Mouse (Mus musculus) hindbrain, embryonic 14.5 days (tissue): ENCODE measurements around the gene Frmd5. TPM values are rescaled to one million over a fixed set of nuclear protein-coding genes. Genes with fewer than 3 reads are reported as not detected.
A peak's percentile ranks its signal among the peaks of the same experiment; 100 is the strongest.
"Not testable (repeated sequence)": the region's sequence is repeated elsewhere in the genome, so short reads cannot be mapped to it uniquely, and the experiment has no call there.

Experiments
- ATAC-seq: fragments of 200-750 bp; cut with Nextera tagmentation; 2 replicates; pipeline ENCODE4 v1.8.0; 2017; ENCODE audit warnings: moderate number of reproducible peaks, mild to moderate bottlenecking, moderate TSS enrichment, moderate library complexity; ENCODE audit not compliant: low FRiP score
- DNase-seq: peaks from one replicate; pipeline ENCODE4 v3.0.0-alpha.2; 2015; ENCODE audit warnings: low spot score
- H3K27ac ChIP-seq: fragments of 300-500 bp; sonication (generic); 2 replicates; pipeline ENCODE4 v1.5.1; 2014; ENCODE audit warnings: mild to moderate bottlenecking, moderate library complexity
- H3K27me3 ChIP-seq: fragments of 300-500 bp; sonication (generic); 2 replicates; pipeline ENCODE4 v1.6.1; 2014; ENCODE audit warnings: mild to moderate bottlenecking, low read length, mixed read lengths; ENCODE audit not compliant: control insufficient read depth, insufficient read depth
- H3K36me3 ChIP-seq: fragments of 300-500 bp; sonication (generic); replicated peaks from 2 replicates; pipeline ENCODE4 v1.6.1; 2014; ENCODE audit not compliant: control insufficient read depth, insufficient read depth
- H3K4me1 ChIP-seq: fragments of 300-500 bp; sonication (generic); replicated peaks from 2 replicates; pipeline ENCODE4 v1.6.1; 2014; ENCODE audit warnings: antibody characterized with exemption, low read length, mixed read lengths; ENCODE audit not compliant: control insufficient read depth, insufficient read depth
- H3K4me2 ChIP-seq: fragments of 300-500 bp; sonication (generic); replicated peaks from 2 replicates; pipeline ENCODE4 v1.6.1; 2014; ENCODE audit warnings: mild to moderate bottlenecking, moderate library complexity
- H3K4me3 ChIP-seq: fragments of 300-500 bp; sonication (generic); replicated peaks from 2 replicates; pipeline ENCODE4 v1.5.1; 2014; ENCODE audit warnings: mild to moderate bottlenecking, low read length
- H3K9ac ChIP-seq: fragments of 300-500 bp; sonication (generic); 2 replicates; pipeline ENCODE4 v1.6.1; 2014
- H3K9me3 ChIP-seq: fragments of 300-500 bp; sonication (generic); 2 replicates; pipeline ENCODE4 v1.6.1; 2016; ENCODE audit warnings: low read length; ENCODE audit not compliant: control insufficient read depth
- WGBS: fragments of 180-500 bp; shearing (Covaris S2); extraction: QIAGEN DNeasy Blood & Tissue Kit; methylation state at CpG from one replicate; pipeline ENCODE4 v1.1.7; 2014; 5-methylcytosine and 5-hydroxymethylcytosine counted together
- polyA plus RNA-seq: library from polyadenylated mRNA; unstranded; fragments of >200 nt; fragmentation: Nextera tagmentation; extraction: Ambion mirVana; gene quantifications from 2 replicates; pipeline ENCODE4 v1.2.1, GENCODE M21; 2014

The Frmd5 gene
- polyA plus RNA-seq, 1 experiment from 2014 or later = 30.0 TPM

- not testable (repeated sequence) for H3K4me2 ChIP-seq, H3K4me3 ChIP-seq, H3K27me3 ChIP-seq, DNase-seq, H3K36me3 ChIP-seq, ATAC-seq, H3K9ac ChIP-seq, H3K4me1 ChIP-seq, H3K9me3 ChIP-seq, H3K27ac ChIP-seq
- WGBS = 97% methylated on average over 4 of the region's 4 CpGs
Observed at GRCm38 (mm10) chr2:121518711-121519110, 288.2 kb downstream of the Frmd5 start.

GRCm38 (mm10) chr2:121518106-121518505 lies 288.8 kb downstream of the Frmd5 start:
- ATAC-seq (no peak), DNase-seq (no peak)
- Histone ChIP-seq H3K4me3 (no peak overlapping the region), H3K27ac (no peak overlapping the region), H3K9ac (no peak overlapping the region), H3K4me1 (no peaks in the 10 kb centered on the region), H3K36me3 (peaks cover 5% of the 10 kb centered on the region; the same call in 1 of the 2 replicates), H3K4me2 (no peak overlapping the region), H3K9me3 (no peaks in the 10 kb centered on the region), H3K27me3 (no peaks in the 10 kb centered on the region)
- 98% methylated on average over 5 of the region's 5 CpGs for WGBS

DNA sequence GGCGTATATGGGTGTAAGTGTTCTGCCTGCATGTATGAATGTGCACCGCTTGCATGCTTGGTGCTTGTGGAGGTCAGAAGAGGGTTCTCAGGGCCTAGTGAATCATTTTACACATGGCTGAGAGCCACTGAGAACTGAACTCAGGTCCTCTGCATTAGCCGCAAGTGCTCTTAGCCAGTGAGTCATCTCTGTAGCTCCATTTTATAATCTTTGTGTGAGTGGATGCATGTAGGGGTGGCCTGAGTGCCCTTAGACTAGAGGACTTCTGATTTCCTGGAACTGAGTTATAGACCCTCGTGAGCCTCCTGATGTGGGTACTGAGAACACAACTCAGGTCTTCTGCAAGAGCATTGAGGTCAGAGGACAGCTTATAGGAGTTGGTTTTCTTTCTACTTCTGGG lies 292.7 kb downstream of the Frmd5 start:
- ATAC-seq (no peak), DNase-seq (no peak)
- Histone ChIP-seq H3K4me1 (no peaks in the 10 kb centered on the region), H3K36me3 (peaks cover 10% of the 10 kb centered on the region), H3K27me3 (no peaks in the 10 kb centered on the region), H3K9ac (no peak overlapping the region), H3K9me3 (no peaks in the 10 kb centered on the region), H3K27ac (no peak overlapping the region), H3K4me3 (no peak overlapping the region), H3K4me2 (no peak overlapping the region)
- WGBS = 97% methylated on average over 4 of the region's 4 CpGs

- not testable (repeated sequence) for ATAC-seq, H3K4me3 ChIP-seq, H3K4me2 ChIP-seq, H3K27me3 ChIP-seq, H3K36me3 ChIP-seq, H3K4me1 ChIP-seq, H3K27ac ChIP-seq, H3K9ac ChIP-seq, H3K9me3 ChIP-seq, DNase-seq
- WGBS = 91% methylated on average over 4 of the region's 5 CpGs
Observed at GRCm38 (mm10) chr2:121512991-121513765, 293.7 kb downstream of the Frmd5 start.

DNA sequence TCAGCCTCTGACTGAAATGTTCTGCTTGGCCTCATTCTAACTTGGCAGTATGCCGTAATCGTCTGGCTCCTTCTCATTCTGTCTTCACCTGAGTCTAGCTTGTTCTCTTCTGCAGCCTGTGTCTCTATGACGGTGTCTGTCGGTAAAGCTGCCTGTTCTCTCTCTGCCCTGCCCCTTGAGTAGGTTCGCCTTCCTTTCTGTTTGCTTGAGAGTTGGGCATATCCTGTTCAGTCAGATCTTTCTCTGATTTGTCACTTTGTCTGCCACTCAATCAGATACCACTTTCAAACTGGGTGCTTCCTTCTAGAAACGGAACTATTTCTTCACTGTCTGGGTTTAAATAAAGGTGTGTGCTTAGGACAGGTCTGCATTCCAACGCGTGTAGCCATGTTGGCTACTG lies 295.5 kb downstream of the Frmd5 start:
- H3K4me2 ChIP-seq = no peak overlapping the region
- H3K9me3 ChIP-seq = no peaks in the 10 kb centered on the region
- no peak overlapping the region for H3K4me3 ChIP-seq
- peaks cover 8% of the 10 kb centered on the region; the same call in 1 of the 2 replicates for H3K4me1 ChIP-seq
- DNase-seq (no peak), ATAC-seq (no peak)
- H3K9ac ChIP-seq = no peak overlapping the region
- H3K27ac ChIP-seq = no peak overlapping the region
- H3K27me3 ChIP-seq = no peaks in the 10 kb centered on the region
- peaks cover 10% of the 10 kb centered on the region for H3K36me3 ChIP-seq
- 95% methylated on average over 8 of the region's 8 CpGs for WGBS

GRCm38 (mm10) chr2:121509584-121509983 lies 297.3 kb downstream of the Frmd5 start:
- Histone ChIP-seq H3K4me3 (peak overlapping the region; percentile 32), H3K36me3 (peaks cover 10% of the 10 kb centered on the region), H3K9ac (peak overlapping the region; percentile 21; the same call in 1 of the 2 replicates), H3K27me3 (no peaks in the 10 kb centered on the region), H3K27ac (no peak overlapping the region), H3K4me1 (peaks cover 8% of the 10 kb centered on the region; the same call in 1 of the 2 replicates), H3K4me2 (peak overlapping the region; percentile 50), H3K9me3 (no peaks in the 10 kb centered on the region)
- DNase-seq = peak; percentile 36
- peak; percentile 41; the same call in 1 of the 2 replicates for ATAC-seq
- 23% methylated on average over 16 of the region's 16 CpGs for WGBS

DNA sequence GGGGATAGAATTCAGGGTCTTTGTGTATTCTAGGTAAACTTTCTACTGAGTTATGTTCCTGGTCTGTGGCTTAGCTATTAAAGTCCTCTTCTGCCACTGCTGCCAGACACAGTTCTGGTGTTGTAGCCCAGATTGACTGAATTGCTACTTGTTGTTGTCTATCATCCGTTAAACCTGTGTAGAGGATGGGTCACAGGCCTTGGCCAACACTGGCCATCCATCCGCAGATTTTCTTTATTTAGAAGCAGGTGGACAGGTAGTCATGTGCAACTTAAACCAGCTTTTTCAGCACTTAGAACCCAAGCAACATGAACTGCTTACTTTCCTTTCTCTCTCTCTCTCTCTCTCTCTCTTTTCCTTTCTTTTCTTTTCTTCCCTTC lies 298.9 kb downstream of the Frmd5 start:
- ATAC-seq = no peak
- Histone ChIP-seq H3K4me3 (no peak overlapping the region; the same call in 1 of the 2 replicates), H3K4me2 (peak overlapping the region; percentile 76), H3K4me1 (peaks cover 8% of the 10 kb centered on the region; the same call in 1 of the 2 replicates), H3K36me3 (peaks cover 10% of the 10 kb centered on the region), H3K9me3 (no peaks in the 10 kb centered on the region), H3K9ac (no peak overlapping the region), H3K27me3 (no peaks in the 10 kb centered on the region), H3K27ac (no peak overlapping the region)
- WGBS = 87% methylated on average over 2 of the region's 2 CpGs
- no peak for DNase-seq

GRCm38 (mm10) chr2:121507173-121507950 lies 299.5 kb downstream of the Frmd5 start:
- Histone ChIP-seq H3K27ac (no peak overlapping the region), H3K9me3 (no peaks in the 10 kb centered on the region), H3K27me3 (no peaks in the 10 kb centered on the region), H3K9ac (peak overlapping the region; percentile 68), H3K4me1 (peaks cover 8% of the 10 kb centered on the region; the same call in 1 of the 2 replicates), H3K4me2 (peak overlapping the region; percentile 76), H3K36me3 (peaks cover 10% of the 10 kb centered on the region), H3K4me3 (peak overlapping the region; percentile 56)
- DNase-seq (no peak), ATAC-seq (no peak)
- WGBS = 28% methylated on average over 12 of the region's 12 CpGs
